Mouse (Mus musculus) midbrain, embryonic 14.5 days (tissue): ENCODE measurements around the gene Myrfl. TPM values are rescaled to one million over a fixed set of nuclear protein-coding genes. Genes with fewer than 3 reads are reported as not detected.

Source experiments
- ATAC-seq: fragments of 200-750 bp; cut with Nextera tagmentation; 2 replicates; pipeline ENCODE4 v1.8.0; 2017; ENCODE audit warnings: moderate number of reproducible peaks, moderate library complexity; ENCODE audit not compliant: low FRiP score, low TSS enrichment
- DNase-seq: peaks from one replicate; pipeline ENCODE4 v3.0.0-alpha.2; 2015
- H3K27ac ChIP-seq: fragments of 300-500 bp; sonication (generic); replicated peaks from 2 replicates; pipeline ENCODE4 v1.5.1; 2014; ENCODE audit warnings: mild to moderate bottlenecking, low read depth, low read length, moderate library complexity
- H3K27me3 ChIP-seq: fragments of 300-500 bp; sonication (generic); 2 replicates; pipeline ENCODE4 v1.6.1; 2014; ENCODE audit warnings: low read length, control low read depth, mixed read lengths; ENCODE audit not compliant: control insufficient read depth, insufficient read depth
- H3K36me3 ChIP-seq: fragments of 300-500 bp; sonication (generic); 2 replicates; pipeline ENCODE4 v1.6.1; 2014; ENCODE audit warnings: low read length, control low read depth; ENCODE audit not compliant: control insufficient read depth, insufficient read depth
- H3K4me1 ChIP-seq: fragments of 300-500 bp; sonication (generic); 2 replicates; pipeline ENCODE4 v1.6.1; 2014; ENCODE audit warnings: mild to moderate bottlenecking, antibody characterized with exemption, low read length, control low read depth; ENCODE audit not compliant: control insufficient read depth, insufficient read depth
- H3K4me2 ChIP-seq: fragments of 300-500 bp; sonication (generic); 2 replicates; pipeline ENCODE4 v1.6.1; 2014; ENCODE audit warnings: mild to moderate bottlenecking, low read length, moderate library complexity
- H3K4me3 ChIP-seq: fragments of 300-500 bp; sonication (generic); replicated peaks from 2 replicates; pipeline ENCODE4 v1.5.1; 2014; ENCODE audit warnings: low read depth, low read length
- H3K9ac ChIP-seq: fragments of 300-500 bp; sonication (generic); replicated peaks from 2 replicates; pipeline ENCODE4 v1.6.1; 2014; ENCODE audit warnings: mild to moderate bottlenecking, low read length, moderate library complexity
- H3K9me3 ChIP-seq: fragments of 300-500 bp; sonication (generic); 2 replicates; pipeline ENCODE4 v1.6.1; 2016; ENCODE audit warnings: low read length, control low read depth, mixed read lengths; ENCODE audit not compliant: control insufficient read depth
- WGBS: fragments of 180-500 bp; shearing (Covaris S2); extraction: QIAGEN DNeasy Blood & Tissue Kit; methylation state at CpG from one replicate; pipeline ENCODE4 v1.1.7; 2014; 5-methylcytosine and 5-hydroxymethylcytosine counted together
- polyA plus RNA-seq: library from polyadenylated mRNA; unstranded; fragments of >200 nt; fragmentation: Nextera tagmentation; extraction: Ambion mirVana; gene quantifications from 2 replicates; pipeline ENCODE4 v1.2.1, GENCODE M21; 2014

The Myrfl gene
- polyA plus RNA-seq, 1 experiment from 2014 or later = 0.14 TPM

DNA sequence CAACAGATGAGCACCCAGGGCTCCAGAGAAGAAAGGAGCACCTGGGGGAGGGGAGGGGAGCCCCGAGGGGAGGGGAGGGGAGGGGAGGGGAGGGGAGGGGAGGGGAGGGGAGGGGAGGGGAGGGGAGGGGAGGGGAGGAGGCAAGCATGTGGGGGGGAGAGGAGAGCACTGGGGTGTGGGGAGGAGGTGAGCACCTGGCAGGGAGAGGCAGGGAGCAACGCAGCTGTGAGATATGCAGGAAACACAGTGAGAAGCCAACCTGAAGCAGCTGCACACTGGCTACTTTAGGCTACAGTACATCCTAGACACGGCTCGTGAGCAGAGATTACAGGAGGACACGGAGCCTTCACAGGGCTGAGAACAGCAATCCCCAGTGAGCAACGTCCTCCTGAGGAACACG is 34.2 kb upstream of the Myrfl start:
- Histone ChIP-seq H3K4me2 (no peak overlapping the region), H3K4me3 (no peak overlapping the region), H3K9me3 (no peaks in the 10 kb centered on the region), H3K27ac (no peak overlapping the region), H3K36me3 (peaks cover 29% of the 10 kb centered on the region), H3K9ac (no peak overlapping the region), H3K4me1 (no peaks in the 10 kb centered on the region), H3K27me3 (no peaks in the 10 kb centered on the region)
- DNase-seq = no peak
- 84% methylated on average over 6 of the region's 7 CpGs for WGBS
- no peak for ATAC-seq

DNA sequence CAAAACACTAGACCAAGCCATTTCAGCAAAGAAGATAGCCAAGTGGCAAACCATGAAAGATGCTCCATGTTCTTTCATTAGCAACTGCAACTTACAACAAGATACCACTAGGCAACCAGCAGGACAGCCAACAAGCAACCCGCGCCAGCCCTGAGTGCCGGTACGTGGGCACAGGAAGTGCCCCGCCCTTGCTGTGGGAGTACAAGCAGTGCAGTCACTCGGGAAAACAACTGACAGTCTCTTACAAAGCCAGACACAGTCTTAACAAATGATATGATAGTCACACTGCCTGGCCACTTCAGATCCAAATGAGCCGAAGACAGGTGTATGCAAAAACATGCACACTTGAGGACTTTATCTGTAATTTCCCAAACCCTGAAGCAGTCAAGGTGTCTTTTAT is 33.8 kb upstream of the Myrfl start:
- no peak for ATAC-seq
- H3K27ac ChIP-seq = no peak overlapping the region
- peaks cover 33% of the 10 kb centered on the region for H3K36me3 ChIP-seq
- no peak for DNase-seq
- no peak overlapping the region for H3K9ac ChIP-seq
- WGBS = 89% methylated on average over 7 of the region's 7 CpGs
- H3K9me3 ChIP-seq = no peaks in the 10 kb centered on the region
- no peak overlapping the region for H3K4me2 ChIP-seq
- no peaks in the 10 kb centered on the region for H3K27me3 ChIP-seq
- H3K4me3 ChIP-seq = no peak overlapping the region
- no peaks in the 10 kb centered on the region for H3K4me1 ChIP-seq

DNA sequence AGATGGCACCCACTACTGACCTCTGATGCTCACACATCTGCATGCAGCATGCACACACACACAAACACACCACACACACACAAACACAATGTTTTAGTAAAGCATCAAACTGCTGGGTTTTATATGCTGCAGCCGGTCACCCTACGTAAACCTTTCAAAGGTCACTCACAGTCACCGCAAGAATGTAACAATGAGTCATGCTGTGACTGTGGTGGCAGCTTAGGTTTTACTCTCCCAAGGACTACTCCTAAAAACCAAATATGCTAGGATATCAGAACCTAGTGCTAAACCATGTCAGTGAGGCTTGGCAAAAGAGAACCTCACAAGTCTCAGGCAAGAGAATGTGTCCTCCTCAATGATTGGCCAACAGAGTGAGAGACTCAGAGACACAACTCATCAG is 32.1 kb upstream of the Myrfl start:
- H3K4me2 ChIP-seq = no peak overlapping the region
- H3K9ac ChIP-seq = no peak overlapping the region
- H3K27me3 ChIP-seq = no peaks in the 10 kb centered on the region
- no peak overlapping the region for H3K27ac ChIP-seq
- WGBS = 93% methylated on average over 3 of the region's 3 CpGs
- DNase-seq (no peak), ATAC-seq (no peak)
- H3K36me3 ChIP-seq = peaks cover 47% of the 10 kb centered on the region
- H3K4me3 ChIP-seq = no peak overlapping the region
- H3K4me1 ChIP-seq = no peaks in the 10 kb centered on the region
- H3K9me3 ChIP-seq = no peaks in the 10 kb centered on the region

DNA sequence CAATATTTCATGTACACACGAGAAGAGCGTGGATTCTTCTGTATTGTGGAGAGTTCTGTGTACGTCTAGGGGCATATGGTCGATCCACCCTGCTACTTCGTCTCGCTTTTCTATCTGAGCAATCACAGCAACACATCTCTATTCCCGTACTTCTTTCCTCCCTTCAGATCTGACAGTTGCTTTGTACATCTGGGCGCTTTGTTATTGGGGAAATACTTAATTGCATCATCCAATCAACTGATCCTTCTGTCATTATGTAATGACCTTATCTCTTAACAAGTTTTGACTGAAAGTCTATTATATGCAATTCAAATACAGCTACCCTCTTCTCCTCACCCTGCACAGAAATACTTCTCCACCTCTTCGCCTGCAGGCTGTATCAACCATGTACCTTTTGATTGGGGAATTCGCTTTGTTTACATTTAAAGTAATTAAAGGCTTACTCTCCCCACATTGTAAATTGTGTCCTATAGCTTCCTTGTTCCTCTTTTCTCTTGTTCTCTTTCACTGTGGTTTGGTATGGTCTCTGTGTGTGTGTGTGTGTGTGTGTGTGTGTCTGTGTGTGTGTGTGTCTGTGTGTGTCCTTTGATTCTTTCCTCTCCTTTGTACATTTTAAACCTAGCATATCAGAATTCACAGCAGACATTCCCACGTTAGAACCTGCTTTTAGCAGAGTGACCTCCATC is 29.9 kb upstream of the Myrfl start:
- Histone ChIP-seq H3K4me2 (no peak overlapping the region), H3K27me3 (no peaks in the 10 kb centered on the region), H3K4me3 (no peak overlapping the region), H3K36me3 (peaks cover 53% of the 10 kb centered on the region), H3K9me3 (no peaks in the 10 kb centered on the region), H3K27ac (no peak overlapping the region), H3K9ac (no peak overlapping the region), H3K4me1 (no peaks in the 10 kb centered on the region)
- WGBS = 90% methylated on average over 11 of the region's 11 CpGs
- ATAC-seq = no peak
- no peak for DNase-seq

DNA sequence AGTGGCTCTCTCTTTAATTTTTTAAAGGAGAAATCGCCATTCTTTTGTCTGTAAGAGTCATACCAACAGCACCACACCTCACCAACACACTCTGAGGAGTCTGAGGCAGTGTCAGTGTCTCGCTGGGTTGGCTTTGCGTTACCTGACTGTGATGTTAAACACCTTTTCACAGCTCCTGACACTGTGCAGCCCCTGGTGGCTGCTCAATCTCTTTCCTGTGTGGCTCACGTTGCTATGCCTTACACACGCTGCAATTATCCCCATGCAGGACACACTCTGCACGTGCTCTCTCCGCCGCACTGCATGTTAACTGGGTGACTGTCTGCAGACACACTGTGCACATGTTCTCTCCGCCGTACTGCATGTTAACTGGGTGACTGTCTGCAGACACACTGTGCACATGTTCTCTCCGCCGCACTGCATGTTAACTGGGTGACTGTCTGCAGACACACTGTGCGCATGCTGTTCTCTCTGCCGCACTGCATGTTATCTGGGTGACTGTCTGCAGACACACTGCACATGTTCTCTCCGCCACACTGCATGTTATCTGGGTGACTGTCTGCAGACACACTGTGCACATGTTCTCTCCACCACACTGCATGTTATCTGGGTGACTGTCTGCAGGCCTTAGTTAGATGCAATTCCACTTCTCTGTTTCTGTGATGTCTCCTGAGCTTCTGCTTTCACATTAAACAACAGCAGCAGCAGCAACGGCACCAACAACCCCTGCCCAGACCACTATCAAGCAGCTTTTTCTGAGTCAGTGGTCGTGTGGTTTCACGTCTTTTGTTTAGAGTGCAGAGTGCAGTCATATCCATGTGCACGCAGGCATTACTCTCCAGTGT is 27.2 kb upstream of the Myrfl start:
- WGBS = 94% methylated on average over 19 of the region's 19 CpGs
- Histone ChIP-seq H3K4me2 (no peak overlapping the region), H3K27ac (no peak overlapping the region), H3K4me1 (no peaks in the 10 kb centered on the region), H3K4me3 (no peak overlapping the region), H3K9ac (no peak overlapping the region), H3K9me3 (no peaks in the 10 kb centered on the region), H3K36me3 (peaks cover 57% of the 10 kb centered on the region), H3K27me3 (no peaks in the 10 kb centered on the region)
- ATAC-seq (no peak), DNase-seq (no peak)

DNA sequence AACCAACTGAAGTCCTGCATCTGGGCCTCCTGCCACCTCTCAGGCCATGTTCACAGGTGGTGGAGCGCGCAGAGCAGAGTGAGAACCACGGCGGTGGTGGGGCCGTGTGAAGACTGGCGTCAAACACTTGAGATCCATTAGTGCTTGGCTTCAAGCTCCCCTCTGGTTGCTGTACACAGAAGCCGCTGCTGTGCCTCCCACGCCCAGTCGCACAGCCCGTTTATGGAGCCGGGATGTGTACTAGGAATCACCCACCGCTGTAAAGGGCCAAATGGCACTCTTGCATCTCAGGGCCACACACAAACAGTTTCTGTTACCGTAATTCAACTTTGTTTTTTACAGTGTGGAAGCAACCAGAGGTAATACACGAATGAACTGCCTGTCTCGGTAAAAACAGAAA is 25.4 kb upstream of the Myrfl start:
- peaks cover 57% of the 10 kb centered on the region for H3K36me3 ChIP-seq
- no peak for ATAC-seq
- H3K4me2 ChIP-seq = no peak overlapping the region
- H3K9me3 ChIP-seq = no peaks in the 10 kb centered on the region
- H3K4me3 ChIP-seq = no peak overlapping the region
- no peak overlapping the region for H3K9ac ChIP-seq
- H3K27ac ChIP-seq = no peak overlapping the region
- H3K4me1 ChIP-seq = no peaks in the 10 kb centered on the region
- no peaks in the 10 kb centered on the region for H3K27me3 ChIP-seq
- no peak for DNase-seq
- WGBS = 93% methylated on average over 15 of the region's 15 CpGs

DNA sequence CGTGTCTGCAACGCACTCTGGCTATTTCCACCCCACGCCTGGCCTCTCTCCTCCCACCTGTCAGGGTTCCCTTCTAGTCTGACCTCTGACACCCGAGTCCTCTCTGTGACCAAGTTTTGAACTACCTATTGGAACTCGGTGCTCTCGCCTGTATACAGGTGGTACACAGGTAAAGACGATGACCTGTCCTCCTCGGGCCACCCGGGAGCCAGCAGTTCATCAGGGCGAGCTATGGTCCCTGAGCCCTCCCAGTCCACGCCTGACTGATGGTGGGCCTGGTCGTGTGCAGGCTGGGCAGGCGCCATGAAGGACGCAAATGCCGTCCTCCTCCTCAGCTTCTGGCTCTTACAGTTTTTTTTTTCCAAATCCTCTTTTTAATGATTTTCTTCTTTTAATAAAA is 24.7 kb upstream of the Myrfl start:
- ATAC-seq = no peak
- no peak for DNase-seq
- Histone ChIP-seq H3K4me2 (no peak overlapping the region), H3K9me3 (no peaks in the 10 kb centered on the region), H3K4me3 (no peak overlapping the region), H3K9ac (no peak overlapping the region), H3K36me3 (peaks cover 51% of the 10 kb centered on the region), H3K27me3 (no peaks in the 10 kb centered on the region), H3K4me1 (no peaks in the 10 kb centered on the region), H3K27ac (no peak overlapping the region)
- WGBS = 93% methylated on average over 15 of the region's 15 CpGs

DNA sequence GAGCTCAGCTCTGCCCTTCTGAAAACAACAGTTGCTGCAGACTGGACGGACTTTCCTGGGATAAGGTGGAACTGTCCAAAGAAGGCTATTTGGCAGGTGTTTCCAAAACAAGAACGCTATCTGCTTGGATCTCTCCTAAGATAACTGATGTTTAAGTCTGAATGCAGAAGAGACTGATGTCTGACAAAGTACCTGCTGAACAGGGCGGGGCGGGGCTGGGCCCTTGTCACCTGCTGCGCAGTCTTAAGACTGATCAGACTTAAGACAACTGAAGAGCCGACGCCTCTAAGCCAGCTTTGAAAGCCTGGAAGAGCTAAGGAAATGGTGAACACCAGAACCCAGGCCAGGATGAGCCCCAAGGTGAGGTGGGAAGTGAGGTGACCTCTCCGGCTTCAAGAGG is 23.9 kb upstream of the Myrfl start:
- H3K4me1 ChIP-seq = no peaks in the 10 kb centered on the region
- H3K4me3 ChIP-seq = no peak overlapping the region
- DNase-seq = no peak
- no peaks in the 10 kb centered on the region for H3K27me3 ChIP-seq
- no peak overlapping the region for H3K4me2 ChIP-seq
- H3K9ac ChIP-seq = no peak overlapping the region
- peaks cover 49% of the 10 kb centered on the region for H3K36me3 ChIP-seq
- H3K27ac ChIP-seq = no peak overlapping the region
- no peak for ATAC-seq
- H3K9me3 ChIP-seq = no peaks in the 10 kb centered on the region
- 95% methylated on average over 8 of the region's 8 CpGs for WGBS
